Mouse (Mus musculus) ES-E14 (cell line): ENCODE data around the gene Fkbp5. TPM values are rescaled to one million over a fixed set of nuclear protein-coding genes. Genes with fewer than 3 reads are reported as not detected.

ENCODE experiments used
- DNase-seq: peaks from one replicate; pipeline ENCODE4 v3.0.0-alpha.2; 2013; ENCODE audit warnings: low read depth, low spot score
- H3K27ac ChIP-seq: 2 replicates; pipeline ENCODE4 v1.5.1; 2012; ENCODE audit warnings: low read depth, mild to moderate bottlenecking, low read length, moderate library complexity, mixed read lengths; ENCODE audit not compliant: poor library complexity, insufficient read depth, severe bottlenecking
- H3K36me3 ChIP-seq: 2 replicates; pipeline ENCODE4 v1.6.1; 2012; ENCODE audit warnings: mild to moderate bottlenecking, low read length, moderate library complexity, mixed read lengths; ENCODE audit not compliant: control insufficient read depth, poor library complexity, insufficient read depth, severe bottlenecking
- H3K4me1 ChIP-seq, 2 experiments: fragments of 150-350 bp in 1 of 2; sonication (generic) in 1 of 2; 2 replicates each; pipeline ENCODE4 v1.6.1; 2012; ENCODE audit warnings: low read length in 2 of 2, mild to moderate bottlenecking in 1 of 2, mixed read lengths in 1 of 2; ENCODE audit not compliant: control insufficient read depth in 2 of 2, insufficient read depth in 2 of 2, poor library complexity in 1 of 2
- H3K4me3 ChIP-seq, 2 experiments: fragments of 150-350 bp in 1 of 2; sonication (generic) in 1 of 2; 2 replicates each; pipeline ENCODE4 v1.5.1; 2012; ENCODE audit warnings: low read length in 2 of 2, low read depth in 1 of 2, mild to moderate bottlenecking in 1 of 2, mixed read lengths in 1 of 2; ENCODE audit not compliant: insufficient read depth in 1 of 2, poor library complexity in 1 of 2, severe bottlenecking in 1 of 2
- H3K9ac ChIP-seq: 2 replicates; pipeline ENCODE4 v1.6.1; 2012; ENCODE audit warnings: low read depth, mild to moderate bottlenecking, low read length, mixed read lengths; ENCODE audit not compliant: poor library complexity, insufficient read depth, severe bottlenecking
- H3K9me3 ChIP-seq: fragments of 150-350 bp; sonication (generic); 2 replicates; pipeline ENCODE4 v1.6.1; 2012; ENCODE audit warnings: low read depth, mild to moderate bottlenecking, low read length; ENCODE audit not compliant: control insufficient read depth, insufficient read depth
- CHD2 ChIP-seq: IDR thresholded peaks from 2 replicates; pipeline ENCODE4 v1.6.1; 2014; ENCODE audit warnings: mild to moderate bottlenecking, low read depth, low read length, inconsistent platforms
- HCFC1 ChIP-seq: IDR thresholded peaks from 2 replicates; pipeline ENCODE4 v1.6.1; 2012; ENCODE audit warnings: low read length, inconsistent platforms, borderline replicate concordance; ENCODE audit not compliant: insufficient read depth
- MAFK ChIP-seq: IDR thresholded peaks from 2 replicates; pipeline ENCODE4 v1.6.1; 2014; ENCODE audit warnings: mild to moderate bottlenecking, low read depth, low read length, inconsistent platforms; ENCODE audit not compliant: insufficient read depth
- ZC3H11A ChIP-seq: IDR thresholded peaks from 2 replicates; pipeline ENCODE4 v1.6.1; 2012; ENCODE audit warnings: low read depth, mild to moderate bottlenecking, inconsistent platforms, low read length, borderline replicate concordance
- ZNF384 ChIP-seq: IDR thresholded peaks from 2 replicates; pipeline ENCODE4 v1.6.1; 2012; ENCODE audit warnings: low read depth, low read length, inconsistent platforms
- in situ Hi-C, 2 experiments: fragments of 600-800 bp; cut with MboI; formaldehyde crosslinking; loops; one replicate each; pipeline ENCODE4 v1.15.1; 2025; ENCODE audit warnings: low sequenced_read_pairs in 2 of 2, inconsistent platforms in 1 of 2; ENCODE audit not compliant: unreplicated experiment in 2 of 2
- total RNA-seq: library from RNA; depleted of rRNA; stranded (reverse); fragments of 300-350 nt; gene quantifications from 2 replicates; pipeline ENCODE4 v1.2.3, GENCODE M21; 2012

Gene Fkbp5
- total RNA-seq, 1 experiment: 43.6 TPM

GRCm38 (mm10) chr17:28515431-28516341, 1.6 kb downstream of the Fkbp5 start:
- H3K36me3 ChIP-seq: no peaks in the 10 kb centered on the region
- H3K4me3 ChIP-seq: no peak overlapping the region
- H3K4me1 ChIP-seq: peaks cover 4 to 29% of the 10 kb centered on the region in 2 experiments; a peak in 3 of 4 replicates
- H3K9me3 ChIP-seq: no peaks in the 10 kb centered on the region
- no peak overlapping the region for H3K9ac ChIP-seq
- in situ Hi-C loops: no loop called here
- H3K27ac ChIP-seq: no peak overlapping the region
- DNase-seq: no peak
- TF ChIP-seq ZC3H11A: no peak
- TF ChIP-seq HCFC1: no peak
- no peak for TF ChIP-seq ZNF384
- TF ChIP-seq MAFK: no peak
- TF ChIP-seq CHD2: no peak

- Histone ChIP-seq H3K9ac (no peak overlapping the region), H3K9me3 (no peaks in the 10 kb centered on the region), H3K36me3 (no peaks in the 10 kb centered on the region), H3K4me3 (no peak overlapping the region), H3K4me1 (peaks cover 4 to 29% of the 10 kb centered on the region in 2 experiments; a peak in 3 of 4 replicates), H3K27ac (no peak overlapping the region)
- TF ChIP-seq CHD2: no peak
- TF ChIP-seq ZNF384: no peak
- TF ChIP-seq HCFC1: no peak
- no peak for TF ChIP-seq MAFK
- TF ChIP-seq ZC3H11A: no peak
- in situ Hi-C loops: no loop called here
- DNase-seq: no peak
Observed at GRCm38 (mm10) chr17:28514555-28514954, 2.8 kb downstream of the Fkbp5 start.

GRCm38 (mm10) chr17:28513844-28514243, 3.5 kb downstream of the Fkbp5 start:
- no peak for TF ChIP-seq CHD2
- TF ChIP-seq ZNF384: no peak
- no peak for TF ChIP-seq ZC3H11A
- no peak for TF ChIP-seq MAFK
- TF ChIP-seq HCFC1: no peak
- no peak for DNase-seq
- Histone ChIP-seq H3K9ac (no peak overlapping the region), H3K4me1 (peaks cover 4 to 28% of the 10 kb centered on the region in 2 experiments; a peak in 3 of 4 replicates), H3K9me3 (no peaks in the 10 kb centered on the region), H3K27ac (no peak overlapping the region), H3K36me3 (no peaks in the 10 kb centered on the region), H3K4me3 (no peak overlapping the region)
- in situ Hi-C loops: no loop called here

GRCm38 (mm10) chr17:28513337-28513736, 4.0 kb downstream of the Fkbp5 start:
- no peak for DNase-seq
- peaks cover 4 to 26% of the 10 kb centered on the region in 2 experiments; a peak in 3 of 4 replicates for H3K4me1 ChIP-seq
- H3K36me3 ChIP-seq: no peaks in the 10 kb centered on the region
- TF ChIP-seq HCFC1 (no peak), MAFK (no peak), ZC3H11A (no peak), ZNF384 (no peak), CHD2 (no peak)
- H3K9ac ChIP-seq: no peak overlapping the region
- no peak overlapping the region for H3K4me3 ChIP-seq
- in situ Hi-C loops: no loop called here
- no peaks in the 10 kb centered on the region for H3K9me3 ChIP-seq
- no peak overlapping the region for H3K27ac ChIP-seq
